Mouse (Mus musculus): ENCODE measurements around the gene Mrrf. TPM values are rescaled to one million over a fixed set of nuclear protein-coding genes. Genes with fewer than 3 reads are reported as not detected.

Mrrf gene
- total and polyA plus RNA-seq, 3 experiments = 1.8 to 57.9 (median 55.2) TPM

- H3K9me3 ChIP-seq (replicated peaks) = no peaks in the 10 kb centered on the region
- H3K27me3 ChIP-seq (ENCODE audit: insufficient read depth, low read length) = no peaks in the 10 kb centered on the region
- no peak overlapping the region for H3K4me3 ChIP-seq (ENCODE audit: low read depth, low read length)
- no peak for TF ChIP-seq POLR2AphosphoS5 (IDR thresholded peaks at IDR 0.05; ENCODE audit: insufficient replicate concordance, low read depth, low read length)
- TF ChIP-seq GATA2 (IDR thresholded peaks at IDR 0.05; ENCODE audit: borderline replicate concordance, low read depth, low read length) = no peak
- no peak for TF ChIP-seq GATA1 (IDR thresholded peaks at IDR 0.05; ENCODE audit: borderline replicate concordance, low read length)
- no peak for TF ChIP-seq CTCF (IDR thresholded peaks at IDR 0.05; ENCODE audit: low read depth, low read length)
- TF ChIP-seq TAL1 (conservative IDR thresholded peaks at IDR 0.05; ENCODE audit: low read depth, low read length) = no peak
- peaks cover 41% of the 10 kb centered on the region for H3K36me3 ChIP-seq (replicated peaks)
- no peak for ATAC-seq (ENCODE audit: extremely low read depth, insufficient number of reproducible peaks, low FRiP score, poor library complexity, severe bottlenecking)
- no peak for DNase-seq (ENCODE audit: low spot score)
- peaks cover 23% of the 10 kb centered on the region for H3K4me1 ChIP-seq (ENCODE audit: insufficient read depth, low read depth, low read length)
Measured at GRCm38 (mm10) chr2:36191098-36191941, 55.1 kb downstream of the Mrrf start.

GRCm38 (mm10) chr2:36197021-36197420 is 60.8 kb downstream of the Mrrf start:
- H3K9me3 ChIP-seq (replicated peaks) = no peaks in the 10 kb centered on the region
- peaks cover 11% of the 10 kb centered on the region for H3K36me3 ChIP-seq (replicated peaks)
- no peak for ATAC-seq (ENCODE audit: extremely low read depth, insufficient number of reproducible peaks, low FRiP score, poor library complexity, severe bottlenecking)
- DNase-seq (ENCODE audit: low spot score) = no peak
- peaks cover 72% of the 10 kb centered on the region for H3K4me1 ChIP-seq (ENCODE audit: insufficient read depth, low read depth, low read length)
- no peak overlapping the region for H3K4me3 ChIP-seq (ENCODE audit: low read depth, low read length)
- no peaks in the 10 kb centered on the region for H3K27me3 ChIP-seq (ENCODE audit: insufficient read depth, low read length)
- TF ChIP-seq POLR2AphosphoS5 (IDR thresholded peaks at IDR 0.05; ENCODE audit: insufficient replicate concordance, low read depth, low read length) = no peak
- no peak for TF ChIP-seq TAL1 (conservative IDR thresholded peaks at IDR 0.05; ENCODE audit: low read depth, low read length)
- TF ChIP-seq GATA1 (IDR thresholded peaks at IDR 0.05; ENCODE audit: borderline replicate concordance, low read length) = no peak
- TF ChIP-seq CTCF (IDR thresholded peaks at IDR 0.05; ENCODE audit: low read depth, low read length) = no peak
- no peak for TF ChIP-seq GATA2 (IDR thresholded peaks at IDR 0.05; ENCODE audit: borderline replicate concordance, low read depth, low read length)

- peaks cover under 1% of the 10 kb centered on the region for H3K36me3 ChIP-seq (replicated peaks)
- peaks cover 84% of the 10 kb centered on the region for H3K4me1 ChIP-seq (ENCODE audit: insufficient read depth, low read depth, low read length)
- H3K9me3 ChIP-seq (replicated peaks) = no peaks in the 10 kb centered on the region
- DNase-seq (ENCODE audit: low spot score) (peak; percentile 89), ATAC-seq (ENCODE audit: extremely low read depth, insufficient number of reproducible peaks, low FRiP score, poor library complexity, severe bottlenecking) (peak; percentile 96)
- H3K27me3 ChIP-seq (ENCODE audit: insufficient read depth, low read length) = no peaks in the 10 kb centered on the region
- H3K4me3 ChIP-seq (ENCODE audit: low read depth, low read length) = peak overlapping the region; percentile 66
- TF ChIP-seq TAL1 (conservative IDR thresholded peaks at IDR 0.05; ENCODE audit: low read depth, low read length) = peak; percentile 80
- TF ChIP-seq GATA2 (IDR thresholded peaks at IDR 0.05; ENCODE audit: borderline replicate concordance, low read depth, low read length) = no peak
Measured at GRCm38 (mm10) chr2:36197919-36198881, 62.0 kb downstream of the Mrrf start.

GRCm38 (mm10) chr2:36198882-36199262 is 62.7 kb downstream of the Mrrf start:
- no peaks in the 10 kb centered on the region for H3K9me3 ChIP-seq (replicated peaks)

GRCm38 (mm10) chr2:36200813-36201212 is 64.6 kb downstream of the Mrrf start:
- TF ChIP-seq GATA2 (IDR thresholded peaks at IDR 0.05; ENCODE audit: borderline replicate concordance, low read depth, low read length) (no peak), GATA1 (IDR thresholded peaks at IDR 0.05; ENCODE audit: borderline replicate concordance, low read length) (no peak), CTCF (IDR thresholded peaks at IDR 0.05; ENCODE audit: low read depth, low read length) (no peak), TAL1 (conservative IDR thresholded peaks at IDR 0.05; ENCODE audit: low read depth, low read length) (no peak), POLR2AphosphoS5 (IDR thresholded peaks at IDR 0.05; ENCODE audit: insufficient replicate concordance, low read depth, low read length) (no peak)
- DNase-seq (ENCODE audit: low spot score) = no peak
- Histone ChIP-seq H3K27me3 (ENCODE audit: insufficient read depth, low read length) (no peaks in the 10 kb centered on the region), H3K36me3 (replicated peaks) (no peaks in the 10 kb centered on the region), H3K4me3 (ENCODE audit: low read depth, low read length) (no peak overlapping the region), H3K9me3 (replicated peaks) (peaks cover 2% of the 10 kb centered on the region; the same call in 1 of the 2 replicates), H3K4me1 (ENCODE audit: insufficient read depth, low read depth, low read length) (peaks cover 96% of the 10 kb centered on the region)
- no peak for ATAC-seq (ENCODE audit: extremely low read depth, insufficient number of reproducible peaks, low FRiP score, poor library complexity, severe bottlenecking)

More at GRCm38 (mm10) chr2:36198882-36199262, 62.7 kb downstream of the Mrrf start:
- Histone ChIP-seq H3K27me3 (ENCODE audit: insufficient read depth, low read length) (no peaks in the 10 kb centered on the region), H3K4me1 (ENCODE audit: insufficient read depth, low read depth, low read length) (peaks cover 91% of the 10 kb centered on the region), H3K4me3 (ENCODE audit: low read depth, low read length) (peak overlapping the region; percentile 66), H3K36me3 (replicated peaks) (no peaks in the 10 kb centered on the region)
- TF ChIP-seq GATA1 (IDR thresholded peaks at IDR 0.05; ENCODE audit: borderline replicate concordance, low read length) = no peak
- no peak for TF ChIP-seq TAL1 (conservative IDR thresholded peaks at IDR 0.05; ENCODE audit: low read depth, low read length)
- TF ChIP-seq CTCF (IDR thresholded peaks at IDR 0.05; ENCODE audit: low read depth, low read length) = no peak
- TF ChIP-seq POLR2AphosphoS5 (IDR thresholded peaks at IDR 0.05; ENCODE audit: insufficient replicate concordance, low read depth, low read length) = no peak
- TF ChIP-seq GATA2 (IDR thresholded peaks at IDR 0.05; ENCODE audit: borderline replicate concordance, low read depth, low read length) = no peak
- DNase-seq (ENCODE audit: low spot score) (no peak), ATAC-seq (ENCODE audit: extremely low read depth, insufficient number of reproducible peaks, low FRiP score, poor library complexity, severe bottlenecking) (no peak)

Data from G1E (cell line).